In the genomic region with DNA sequence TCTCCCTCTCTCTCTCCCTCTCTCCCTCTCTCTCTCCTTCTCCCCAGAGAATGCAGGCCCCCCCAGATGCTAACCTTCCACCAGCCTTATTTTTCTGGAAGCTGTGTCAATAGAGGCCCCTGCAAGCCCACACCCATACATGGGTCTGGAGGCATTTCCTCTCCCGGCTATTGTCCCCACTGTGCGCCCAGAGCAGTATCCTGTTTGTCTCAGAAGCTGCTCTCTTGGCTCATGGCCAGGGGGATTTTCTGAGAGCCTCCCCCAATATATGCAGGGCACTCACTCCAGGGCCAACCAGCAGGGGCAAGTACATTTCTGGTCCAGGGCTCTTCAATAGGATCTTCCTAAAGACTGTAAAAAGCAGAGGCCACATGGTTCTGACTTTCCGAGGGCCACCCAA, we compare ENCODE assay signal across 8 mouse cellular contexts. TPM values are rescaled to one million over a fixed set of nuclear protein-coding genes. Genes with fewer than 3 reads are reported as not detected.
A peak's percentile ranks its signal among the peaks of the same experiment; 100 is the strongest.
DNase-seq lines count a peak whose midpoint lies in the region; ATAC-seq lines count a peak whose summit lies in the region.

No protein-coding gene starts in this region.

- no peak overlapping the region for H3K9ac ChIP-seq in neural tube, embryonic 13.5 days
- H3K9ac ChIP-seq in kidney, embryonic 16.5 days (replicated peaks; ENCODE audit: low read length): peak overlapping the region; percentile 37; the same call in 1 of the 2 replicates

- H3K4me1 ChIP-seq in neural tube, embryonic 13.5 days (replicated peaks): no peaks in the 10 kb centered on the region
- peaks cover 54% of the 10 kb centered on the region for H3K4me1 ChIP-seq in kidney, embryonic 16.5 days (ENCODE audit: insufficient read depth, low read length)

- no peaks in the 10 kb centered on the region for H3K9me3 ChIP-seq in neural tube, embryonic 13.5 days
- H3K9me3 ChIP-seq in kidney, embryonic 16.5 days (ENCODE audit: low read length): no peaks in the 10 kb centered on the region

- no peak for DNase-seq in neural tube, embryonic 10.5 days (ENCODE audit: extremely low spot score, low spot score)
- DNase-seq in heart, adult 9 months (ENCODE audit: low spot score in 2 of 2): peak; percentile 70 to 79
- DNase-seq in lung, postnatal 36 days: peak; percentile 89
- no peak for DNase-seq in embryo, embryonic 10.5 days (ENCODE audit: low spot score)
- no peak for DNase-seq in cerebellum, postnatal 4 days (ENCODE audit: low spot score in 2 of 2)

- ATAC-seq in neural tube, embryonic 13.5 days (ENCODE audit: low read depth): no peak
- 0 out of 2 replicates have a peak, but pooled peaks have one; percentile 3 for ATAC-seq in kidney, embryonic 16.5 days (ENCODE audit: low FRiP score, low TSS enrichment)
- ATAC-seq in monocyte, adult 5-6 weeks (replicated peaks; ENCODE audit: insufficient number of reproducible peaks, low FRiP score, low TSS enrichment, poor library complexity, severe bottlenecking): no peak

- 69% methylated on average over 3 of the region's 3 CpGs for WGBS in neural tube, embryonic 13.5 days
- 78% methylated on average over 3 of the region's 3 CpGs for whole genome bisulfite sequencing in kidney, embryonic 16.5 days

- no peaks in the 10 kb centered on the region for H3K27me3 ChIP-seq in neural tube, embryonic 13.5 days
- no peaks in the 10 kb centered on the region for H3K27me3 ChIP-seq in kidney, embryonic 16.5 days (ENCODE audit: insufficient read depth, low read length)

- H3K4me3 ChIP-seq in neural tube, embryonic 13.5 days: no peak overlapping the region
- no peak overlapping the region for H3K4me3 ChIP-seq in kidney, embryonic 16.5 days (ENCODE audit: low read length)

- H3K4me2 ChIP-seq in neural tube, embryonic 13.5 days: no peak overlapping the region
- H3K4me2 ChIP-seq in kidney, embryonic 16.5 days (replicated peaks; ENCODE audit: low read depth, low read length): no peak overlapping the region

- H3K36me3 ChIP-seq in neural tube, embryonic 13.5 days: no peaks in the 10 kb centered on the region
- no peaks in the 10 kb centered on the region for H3K36me3 ChIP-seq in kidney, embryonic 16.5 days (ENCODE audit: insufficient read depth, low read length)

- H3K27ac ChIP-seq in neural tube, embryonic 13.5 days (replicated peaks): peak overlapping the region; percentile 65; the same call in 1 of the 2 replicates
- H3K27ac ChIP-seq in kidney, embryonic 16.5 days (ENCODE audit: low read length): peak overlapping the region; percentile 98

RNA-seq across cellular contexts. Expression of a gene that starts 9.9 kb away (rescaled TPM):
- 3.1 and 4.2 TPM in 2 replicates for polyA plus RNA-seq in neural tube, embryonic 13.5 days (2015; fragmentation: Nextera tagmentation; extraction: Ambion mirVana)
- polyA plus RNA-seq in kidney, embryonic 16.5 days (2015; fragmentation: Nextera tagmentation; extraction: Ambion mirVana): 25.2 and 27.6 TPM in 2 replicates
- 8.3 to 17.8 TPM (median 12.1 TPM) in 3 replicates for total RNA-seq in monocyte, adult 5-6 weeks (2017)

RNA-seq across cellular contexts. Expression of a gene that starts 27.8 kb away (rescaled TPM):
- polyA plus RNA-seq in neural tube, embryonic 13.5 days (2015; fragmentation: Nextera tagmentation; extraction: Ambion mirVana): 9.8 and 10.3 TPM in 2 replicates
- polyA plus RNA-seq in kidney, embryonic 16.5 days (2015; fragmentation: Nextera tagmentation; extraction: Ambion mirVana): 2.8 and 3.0 TPM in 2 replicates
- total RNA-seq in monocyte, adult 5-6 weeks (2017): 1.4 to 5.4 TPM in 2 of 3 replicates, not detected in the other

RNA-seq across cellular contexts. Expression of a gene that starts 50.3 kb away (rescaled TPM):
- 16.2 TPM in 2 replicates for polyA plus RNA-seq in neural tube, embryonic 13.5 days (2015; fragmentation: Nextera tagmentation; extraction: Ambion mirVana)
- 16.9 and 18.4 TPM in 2 replicates for polyA plus RNA-seq in kidney, embryonic 16.5 days (2015; fragmentation: Nextera tagmentation; extraction: Ambion mirVana)
- not detected in 3 replicates for total RNA-seq in monocyte, adult 5-6 weeks (2017)

Comparison
In these comparisons a context has a peak if more than half of its experiments do, and no peak if none do; other contexts are left out.
1. DNase-seq: peak in heart, adult 9 months (2 of 2) and lung, postnatal 36 days (single experiment); none in neural tube, embryonic 10.5 days (single experiment), embryo, embryonic 10.5 days (single experiment) and cerebellum, postnatal 4 days (0 of 2).